Mouse (Mus musculus): ENCODE results near the gene Strada.

DNA sequence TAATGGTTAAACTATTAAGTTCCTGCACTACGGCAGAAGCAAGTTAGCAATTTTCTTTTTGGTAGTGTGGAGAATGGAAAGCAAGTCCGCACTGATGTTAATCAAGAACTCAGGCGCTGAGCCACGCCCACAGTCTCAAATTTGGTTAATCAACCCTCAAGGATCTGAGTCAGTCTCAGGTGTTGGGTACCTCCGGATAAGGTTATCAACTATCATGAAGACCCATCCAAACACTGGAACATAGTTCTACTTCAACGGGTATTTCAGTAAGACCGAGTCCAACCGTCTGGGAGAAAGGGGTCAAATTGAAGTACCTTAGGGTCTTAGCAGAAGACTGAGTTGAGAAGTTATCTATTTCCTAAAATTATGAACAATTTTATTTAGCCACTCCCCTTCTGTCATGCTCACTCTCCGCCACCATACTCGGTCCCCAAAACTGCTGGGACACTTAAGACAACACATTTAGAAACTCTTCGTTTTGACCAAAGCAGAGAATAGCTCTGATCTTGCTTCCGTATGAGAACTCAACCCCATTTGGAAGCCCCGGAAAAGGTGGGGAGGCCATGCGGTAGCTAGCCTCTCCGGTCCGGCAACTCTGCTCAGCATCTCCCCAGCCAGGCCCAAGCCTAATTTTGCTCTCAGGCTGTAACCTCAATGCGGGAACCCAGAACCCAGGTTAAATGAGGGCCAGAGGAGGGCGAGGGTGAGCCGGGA lies 9.2 kb downstream of the Strada start:
- TF ChIP-seq POLR2A (IDR thresholded peaks at IDR 0.05; ENCODE audit: low read depth, low read length) (no peak), CTCF (IDR thresholded peaks at IDR 0.05; ENCODE audit: borderline replicate concordance, insufficient read depth, low read length) (no peak)
